Mouse (Mus musculus): ENCODE measurements around the gene Zfp981.
"Not testable (repeated sequence)": the region's sequence is repeated elsewhere in the genome, so short reads cannot be mapped to it uniquely, and the experiment has no call there.

Gene Zfp981

DNA sequence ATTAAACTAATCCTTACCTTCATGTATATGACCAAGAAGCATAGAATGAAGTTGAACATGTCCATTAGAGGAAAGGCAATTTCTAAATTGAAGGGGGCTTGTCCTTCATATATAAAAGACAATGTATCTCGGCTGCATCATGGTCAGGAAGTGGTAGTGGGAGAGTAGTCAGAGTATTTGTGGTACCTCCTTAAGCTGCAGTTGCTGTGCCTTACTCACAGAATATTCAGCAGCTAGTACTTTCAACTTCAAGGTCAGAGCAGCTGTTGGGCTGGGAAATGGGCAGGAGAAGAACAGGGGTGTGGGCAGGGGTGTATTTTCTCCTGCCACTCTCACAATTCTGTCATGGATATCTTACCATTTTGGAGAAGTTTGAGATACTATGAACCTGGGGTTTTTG lies 15.1 kb upstream of the Zfp981 start:
- not testable (repeated sequence) for DNase-seq

DNA sequence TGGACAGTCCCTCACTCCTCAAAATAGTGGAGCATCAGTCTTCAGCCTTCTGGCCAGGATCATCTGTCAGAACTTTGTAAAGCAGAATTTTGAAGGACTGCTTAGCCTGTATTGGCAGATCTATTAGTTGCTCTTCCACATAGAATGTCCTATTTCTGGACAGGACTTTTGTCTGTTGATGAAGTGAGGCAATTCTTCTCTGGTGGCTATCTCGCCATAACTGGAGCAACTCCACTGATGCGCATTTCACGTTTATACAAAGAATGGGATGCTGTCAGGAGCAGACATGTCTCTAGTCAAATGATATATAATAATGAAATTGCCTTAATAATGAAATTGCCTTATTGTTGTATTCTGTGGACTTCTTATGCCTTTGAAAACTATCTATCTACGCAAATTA lies 12.6 kb upstream of the Zfp981 start:
- not testable (repeated sequence) for DNase-seq

DNA sequence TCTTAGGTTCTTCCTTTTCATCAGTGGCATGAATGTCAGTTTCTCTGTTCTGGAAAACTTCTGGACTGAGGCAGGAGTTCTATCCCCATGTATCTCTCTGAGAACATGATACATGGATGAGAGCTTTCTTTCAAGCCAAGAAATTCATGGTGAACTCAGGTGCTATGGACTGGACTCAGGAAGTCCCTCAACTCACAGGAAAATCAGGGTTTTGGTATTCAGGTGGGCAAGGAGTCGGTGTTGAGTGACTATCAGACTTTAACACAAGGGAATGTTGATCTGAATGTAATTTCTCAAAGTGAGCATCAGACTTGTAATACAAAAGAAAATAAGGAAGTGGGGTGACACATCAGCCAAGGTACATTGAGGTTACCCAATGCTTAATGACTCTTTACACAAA lies 9.8 kb upstream of the Zfp981 start:
- DNase-seq: not testable (repeated sequence)

DNA sequence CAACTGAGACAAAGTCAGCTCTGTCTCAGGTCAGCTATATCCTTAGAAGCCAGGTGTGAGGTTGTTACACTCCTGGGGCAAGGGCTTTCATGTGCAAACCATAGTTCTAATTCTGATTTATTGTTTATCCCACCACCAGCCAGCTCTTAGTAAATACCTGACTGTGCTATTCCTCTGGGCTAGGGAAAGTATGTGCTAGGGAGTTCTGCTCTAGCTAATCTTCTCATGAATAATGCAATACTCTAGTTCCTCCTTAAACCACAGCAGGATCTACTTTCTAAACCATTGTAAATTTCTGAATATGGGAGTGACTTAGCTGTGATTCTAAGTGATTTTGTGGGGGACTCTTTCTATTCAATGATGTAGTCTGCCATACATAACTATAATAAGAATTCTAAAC lies 9.4 kb upstream of the Zfp981 start:
- DNase-seq: no peak

DNA sequence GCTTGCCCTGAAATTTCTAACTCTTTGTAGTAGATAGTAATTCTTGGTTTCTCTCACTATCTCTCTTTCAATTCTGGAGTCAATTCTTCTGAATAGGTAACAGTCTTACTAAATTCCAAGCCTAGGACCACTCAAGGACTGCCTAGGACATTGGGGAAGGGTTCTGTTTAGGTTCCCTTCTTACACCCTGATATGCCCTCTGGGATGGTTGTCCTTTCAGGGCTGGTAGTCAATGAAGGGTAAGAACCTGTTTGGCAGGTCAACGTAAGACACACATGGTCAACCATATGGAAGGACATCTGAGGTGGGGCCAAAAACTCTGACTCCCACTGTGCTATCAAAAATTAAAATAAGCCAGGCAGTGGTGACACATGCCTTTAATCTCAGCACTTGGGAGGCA lies 9.0 kb upstream of the Zfp981 start:
- DNase-seq: no peak

DNA sequence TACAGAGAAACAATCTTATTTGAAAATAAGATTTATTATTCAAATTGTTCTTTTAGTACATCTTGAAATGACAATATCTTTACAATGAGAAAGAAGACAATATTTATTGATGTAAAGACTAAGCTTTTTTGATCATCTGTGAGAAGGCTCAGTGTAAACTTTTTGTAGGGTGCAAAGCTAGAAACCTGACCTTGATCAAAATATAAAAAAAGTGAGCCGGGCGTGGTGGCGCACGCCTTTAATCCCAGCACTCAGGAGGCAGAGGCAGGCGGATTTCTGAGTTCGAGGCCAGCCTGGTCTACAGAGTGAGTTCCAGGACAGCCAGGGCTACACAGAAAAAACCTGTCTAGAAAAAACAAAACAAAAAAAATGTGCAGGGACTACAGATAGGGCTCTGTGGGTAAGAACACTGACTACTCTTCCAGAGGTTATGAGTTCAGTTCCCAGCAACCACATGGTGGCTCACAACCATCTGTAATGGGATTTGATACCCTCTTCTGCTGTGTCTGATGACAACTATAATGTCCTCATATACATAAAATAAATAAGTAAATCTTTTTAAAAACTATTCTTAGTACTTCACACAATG lies 8.4 kb upstream of the Zfp981 start:
- DNase-seq: not testable (repeated sequence)

DNA sequence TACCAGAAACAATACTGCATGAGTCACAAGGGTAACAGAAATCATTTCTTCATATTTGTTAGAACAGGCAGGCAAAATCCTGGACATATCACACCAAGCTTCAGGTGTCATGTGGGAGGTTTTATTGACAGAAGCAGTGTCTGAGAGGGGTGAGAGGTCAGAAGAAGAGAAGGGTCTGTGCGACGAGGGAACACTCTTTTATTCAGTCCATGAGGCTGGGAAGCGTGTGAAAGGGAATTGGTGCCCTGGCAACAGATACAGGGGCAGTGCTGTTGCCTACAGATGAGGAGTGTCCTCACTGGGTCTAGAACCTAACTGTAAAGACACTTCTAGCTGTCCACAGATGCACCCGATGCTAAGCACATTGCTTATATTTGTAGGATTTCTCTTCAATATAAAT lies 6.8 kb upstream of the Zfp981 start:
- DNase-seq: no peak

DNA sequence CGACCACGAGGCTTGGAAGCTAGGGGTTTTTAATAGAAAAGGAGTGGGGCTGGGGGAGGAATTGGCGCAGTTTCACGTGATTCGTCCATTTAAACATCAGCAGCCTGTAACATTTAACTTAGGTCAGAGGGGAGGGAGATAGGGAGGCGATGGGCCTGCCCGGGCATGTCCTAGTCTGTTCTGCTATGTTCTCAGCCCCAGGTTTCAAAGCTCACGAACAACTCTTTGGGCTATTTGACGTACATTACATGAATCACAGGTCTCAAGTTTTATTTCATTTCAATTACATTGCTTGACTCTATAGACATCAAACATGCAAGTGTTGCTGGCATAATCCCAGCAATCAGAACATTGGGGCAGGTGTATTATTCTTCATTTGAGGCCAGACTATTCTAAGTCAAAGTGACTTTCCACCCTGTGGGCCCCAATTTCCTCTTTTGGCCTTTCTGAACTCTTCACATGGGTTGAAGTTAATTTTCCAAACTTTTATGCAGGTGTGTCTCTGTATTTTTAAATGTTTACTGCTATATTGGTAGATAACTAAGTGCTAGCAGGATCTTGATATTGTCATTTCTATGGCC lies 4.0 kb upstream of the Zfp981 start:
- not testable (repeated sequence) for DNase-seq

DNA sequence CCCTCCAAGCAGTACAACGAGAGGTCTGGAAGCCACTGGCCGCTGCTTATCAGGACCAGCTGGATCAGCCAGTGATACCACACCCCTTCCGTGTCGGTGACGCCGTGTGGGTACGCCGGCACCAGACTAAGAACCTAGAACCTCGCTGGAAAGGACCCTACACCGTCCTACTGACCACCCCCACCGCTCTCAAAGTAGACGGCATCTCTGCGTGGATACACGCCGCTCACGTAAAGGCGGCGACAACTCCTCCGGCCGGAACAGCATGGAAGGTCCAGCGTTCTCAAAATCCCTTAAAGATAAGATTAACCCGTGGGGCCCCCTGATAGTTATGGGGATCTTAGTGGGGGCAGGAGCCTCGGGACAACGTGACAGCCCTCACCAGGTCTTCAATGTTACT lies 7.2 kb downstream of the Zfp981 start:
- DNase-seq: not testable (repeated sequence)

DNA sequence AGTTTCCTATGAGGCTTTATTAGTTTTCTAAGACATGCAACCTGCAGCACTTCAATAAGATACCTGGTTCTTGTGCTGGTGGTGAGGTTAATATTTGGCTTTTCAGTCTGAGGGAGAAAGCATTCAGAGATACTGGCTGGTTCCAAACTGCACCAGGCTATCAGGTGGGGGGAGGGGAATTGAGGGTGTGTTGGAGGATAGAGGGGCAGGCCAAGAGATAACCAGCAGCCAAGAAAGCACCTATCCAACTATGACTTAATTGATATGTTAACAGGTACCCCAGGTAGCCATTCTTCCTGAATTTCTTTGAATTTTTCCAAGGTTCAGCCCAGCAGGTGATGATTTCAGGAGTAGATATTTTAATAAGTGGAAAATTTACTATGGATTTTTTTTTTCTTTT lies 10.0 kb downstream of the Zfp981 start:
- not testable (repeated sequence) for DNase-seq

DNA sequence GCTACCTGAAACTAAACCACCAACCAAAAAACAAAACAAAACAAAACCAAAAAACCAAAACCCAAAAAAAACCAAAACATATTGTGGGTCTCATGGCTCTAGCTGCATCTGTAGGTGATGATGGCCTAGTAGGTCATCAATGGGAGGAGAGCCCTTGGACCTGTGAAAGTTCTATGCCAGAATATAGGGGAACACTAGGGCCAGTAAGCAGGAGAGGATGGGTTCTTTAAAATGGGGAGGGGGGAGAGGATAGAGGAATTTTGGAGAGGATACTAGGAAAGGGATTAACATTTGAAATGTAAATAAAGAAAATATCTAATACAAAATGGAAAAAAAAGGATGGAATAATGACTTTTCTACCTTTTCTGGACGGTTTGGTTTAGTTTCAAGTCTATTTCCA lies 14.6 kb downstream of the Zfp981 start:
- DNase-seq: no peak

DNA sequence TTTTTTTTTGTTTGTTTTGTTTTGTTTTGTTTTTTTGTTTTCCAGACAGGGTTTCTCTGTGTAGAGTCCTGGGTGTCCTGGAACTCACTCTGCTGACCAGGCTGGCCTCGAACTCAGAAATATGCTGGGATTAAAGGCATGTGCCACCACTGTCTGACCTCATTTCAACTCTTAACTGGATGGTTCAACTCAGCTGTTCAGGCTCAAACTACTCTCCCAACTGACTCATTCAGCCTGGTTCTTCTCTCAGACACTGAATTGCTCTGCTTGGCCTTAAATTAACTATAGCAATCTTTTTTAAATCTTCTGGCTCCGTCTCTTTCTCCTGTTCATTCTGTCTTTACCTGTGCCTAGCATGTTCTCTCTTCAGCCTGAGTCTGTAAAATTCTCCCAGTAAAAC lies 15.3 kb downstream of the Zfp981 start:
- DNase-seq: not testable (repeated sequence)

DNA sequence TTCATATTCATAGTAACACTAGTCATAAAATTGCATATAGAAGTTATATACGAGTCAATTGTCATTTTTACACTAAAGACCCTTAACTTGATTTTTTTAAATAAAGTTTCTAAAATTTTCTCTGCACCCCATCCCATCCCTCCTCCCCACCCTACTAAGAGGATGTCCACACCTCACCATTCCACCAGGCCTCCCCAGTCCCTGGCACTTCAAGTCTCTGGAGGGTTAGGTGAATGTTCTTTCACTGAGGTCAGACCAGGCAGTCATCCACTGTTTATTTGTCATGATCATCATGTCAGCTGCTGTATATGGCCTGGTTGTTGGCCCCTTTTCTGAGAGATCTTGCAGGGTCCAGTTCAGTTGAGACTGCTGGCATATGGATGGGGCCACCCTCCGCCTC lies 18.9 kb downstream of the Zfp981 start:
- no peak for DNase-seq

DNA sequence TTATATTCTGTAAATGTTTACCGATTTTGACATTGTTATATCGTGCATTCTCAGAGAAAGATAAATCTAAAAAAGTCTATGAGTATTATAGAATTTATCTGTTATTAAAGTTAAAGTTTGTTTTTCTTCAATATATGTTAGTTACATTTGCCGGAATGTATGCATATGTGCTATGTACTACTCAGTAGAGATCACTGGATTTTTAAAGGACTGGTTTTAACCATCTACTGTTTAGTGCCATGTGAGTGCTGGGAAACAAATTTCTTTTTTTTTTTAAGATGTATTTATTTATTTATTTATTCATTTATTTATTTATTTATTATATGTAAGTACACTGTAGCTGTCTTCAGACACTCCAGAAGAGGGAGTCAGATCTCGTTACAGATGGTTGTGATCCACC lies 32.7 kb downstream of the Zfp981 start:
- DNase-seq: no peak

DNA sequence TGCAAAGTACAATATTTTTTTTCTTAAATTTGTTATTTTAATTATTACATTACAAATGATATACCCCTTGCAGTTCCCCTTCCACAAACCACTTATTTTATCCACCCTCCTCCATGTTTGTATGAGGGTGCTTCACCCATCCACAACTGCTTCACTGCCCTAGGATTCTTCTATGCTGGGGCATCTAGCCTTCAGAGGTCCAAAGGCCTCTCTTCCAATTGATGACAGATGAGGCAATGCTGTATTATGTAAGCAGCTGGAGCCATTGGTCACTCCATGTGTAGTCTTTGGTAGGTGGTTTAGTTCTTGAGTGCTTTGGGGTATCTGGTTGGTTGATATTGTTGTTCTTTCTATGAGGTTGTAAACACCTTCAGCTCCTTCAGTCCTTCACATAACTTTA lies 34.1 kb downstream of the Zfp981 start:
- no peak for DNase-seq

DNA sequence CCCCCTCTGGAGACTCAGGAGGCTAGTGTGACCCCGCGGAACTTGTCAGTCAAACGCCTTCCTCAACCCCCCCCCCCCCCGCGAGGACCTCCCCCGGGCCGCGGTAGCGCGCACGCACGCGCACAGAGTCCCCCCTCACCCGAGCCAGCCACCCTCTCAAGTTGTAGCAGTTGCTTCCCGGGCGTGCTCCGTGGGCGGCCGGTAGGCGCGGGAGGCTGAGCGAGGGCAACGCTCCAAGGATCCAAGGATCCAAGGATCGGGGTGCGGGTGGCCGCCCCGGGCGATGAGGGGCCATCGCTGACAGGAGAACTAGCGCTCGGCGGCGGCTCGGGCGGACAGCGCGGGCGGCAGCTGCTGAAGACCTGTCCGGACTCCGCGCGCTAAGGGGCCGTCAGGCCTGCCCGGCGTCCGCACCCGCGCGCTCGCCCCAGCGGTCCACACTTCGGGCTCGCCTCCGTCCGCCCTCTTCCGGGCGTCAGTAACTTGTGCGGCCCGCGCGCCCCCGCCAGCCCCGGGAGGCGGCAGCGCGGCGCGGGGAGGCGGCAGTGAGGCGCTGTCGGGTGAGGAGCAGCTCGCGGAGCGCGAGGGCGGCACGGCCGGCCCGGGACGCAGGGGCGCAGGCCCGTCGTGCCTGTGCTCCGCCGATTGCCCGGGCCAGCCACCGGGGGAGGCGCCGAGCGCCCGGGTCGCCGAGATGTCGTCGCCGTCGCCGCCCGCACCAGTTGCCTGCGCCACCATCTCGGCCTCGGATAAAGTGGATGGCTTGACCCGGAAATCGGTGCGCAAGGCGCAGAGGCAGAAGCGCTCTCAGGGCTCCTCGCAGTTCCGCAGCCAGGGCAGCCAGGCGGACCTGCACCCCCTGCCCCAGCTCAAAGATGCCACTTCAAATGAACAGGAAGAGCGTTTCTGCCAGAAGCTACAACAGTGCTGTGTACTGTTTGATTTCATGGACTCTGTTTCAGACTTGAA lies 78.4 kb downstream of the Zfp981 start:
- not testable (repeated sequence) for DNase-seq
